Mouse (Mus musculus) lung, adult 2 months (tissue): Measurements from ENCODE around the gene Gm6164. TPM values are rescaled to one million over a fixed set of nuclear protein-coding genes. Genes with fewer than 3 reads are reported as not detected.
"Not testable (repeated sequence)": the region's sequence is repeated elsewhere in the genome, so short reads cannot be mapped to it uniquely, and the experiment has no call there.

Experiments
- DNase-seq: peaks from one replicate; pipeline ENCODE4 v3.0.0; 2022
- H3K4me1 ChIP-seq: fragments of 200-500 bp; 2 replicates; pipeline ENCODE4 v1.6.1; 2011; ENCODE audit warnings: low read length; ENCODE audit not compliant: control insufficient read depth, insufficient read depth
- H3K4me3 ChIP-seq: fragments of 200-500 bp; replicated peaks from 2 replicates; pipeline ENCODE3; 2011; ENCODE audit warnings: low read depth, mild to moderate bottlenecking, control low read depth, low read length; ENCODE audit errors: extremely low read depth
- WGBS: fragments of 180-500 bp; shearing (Covaris S2); methylation state at CpG from one replicate; pipeline ENCODE4 v1.1.7; 2018; 5-methylcytosine and 5-hydroxymethylcytosine counted together
- polyA plus RNA-seq: library from polyadenylated mRNA; depleted of rRNA; stranded (reverse); fragments of >200 nt; gene quantifications from 2 replicates; pipeline ENCODE4 v1.2.3, GENCODE M21; 2012; rRNA removed

The Gm6164 gene
- not detected in 2 replicates for polyA plus RNA-seq

DNA sequence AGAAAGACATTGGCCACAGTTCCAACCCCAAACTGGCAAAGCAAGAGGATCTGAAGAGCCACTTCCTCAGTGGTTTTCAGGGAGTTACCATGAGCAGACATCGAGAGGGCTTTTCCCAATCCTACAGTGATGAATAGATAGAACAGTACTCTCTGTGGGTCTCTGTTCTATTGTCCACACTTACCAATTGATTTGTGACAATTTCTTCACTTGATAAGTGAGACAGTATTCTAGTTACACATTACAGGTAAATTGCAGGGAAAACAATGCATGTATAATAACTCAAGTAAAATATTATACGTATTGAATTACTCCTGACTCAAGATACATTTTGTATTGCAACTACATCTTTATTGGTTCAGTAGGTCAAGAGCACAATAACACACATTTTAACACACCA, at the start of gene Gm6164:
Gene Gm6164 (minus strand): TSS at position 101 of the 400 bp plus-strand sequence.
- no CpG with 5 or more reads among the region's 2 CpGs for WGBS
- not testable (repeated sequence) for H3K4me3 ChIP-seq

DNA sequence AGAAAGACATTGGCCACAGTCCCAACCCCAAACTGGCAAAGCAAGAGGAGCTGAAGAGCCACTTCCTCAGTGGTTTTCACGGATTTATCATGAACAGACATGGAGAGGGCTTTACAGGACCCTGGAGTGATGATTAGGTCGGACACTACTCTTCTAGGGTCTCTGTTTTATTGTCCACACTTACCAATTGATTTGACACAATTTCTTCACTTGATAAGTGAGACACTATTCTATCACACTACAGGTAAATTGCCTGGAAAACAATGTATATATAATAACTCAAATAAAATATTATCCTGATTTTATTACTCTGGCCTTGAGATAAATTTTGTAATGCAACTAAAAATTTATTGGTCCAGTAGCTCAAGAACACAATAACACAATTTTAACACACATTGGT, 28.3 kb upstream of the Gm6164 start, which contains the start of gene Gm4498:
Gene Gm4498 (minus strand): TSS at position 101 of the 400 bp plus-strand sequence.
- DNase-seq, H3K4me1 ChIP-seq, H3K4me3 ChIP-seq: not testable (repeated sequence)
- no CpG with 5 or more reads among the region's 2 CpGs for WGBS

More for the DNA sequence above, at the start of gene Gm6164:
- H3K4me1 ChIP-seq, DNase-seq: not testable (repeated sequence)

DNA sequence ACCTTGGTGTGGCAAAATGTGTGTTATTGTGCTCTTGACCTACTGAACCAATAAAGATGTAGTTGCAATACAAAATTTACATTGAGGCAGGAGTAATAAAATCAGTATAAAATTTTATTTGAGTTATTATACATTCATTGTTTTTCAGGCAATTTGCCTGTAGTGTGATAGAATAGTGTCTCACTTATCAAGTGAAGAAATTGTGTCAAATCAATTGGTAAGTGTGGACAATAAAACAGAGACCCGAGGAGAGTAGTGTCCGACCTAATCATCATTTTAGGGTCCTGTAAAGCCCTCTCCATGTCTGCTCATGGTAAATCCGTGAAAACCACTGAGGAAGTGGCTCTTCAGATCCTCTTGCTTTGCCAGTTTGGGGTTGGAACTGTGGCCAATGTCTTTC, 12.0 kb downstream of the Gm6164 start, which contains the start of gene Vmn1r95:
Gene Vmn1r95 (plus strand): TSS at position 301 of the 400 bp plus-strand sequence.
- not testable (repeated sequence) for DNase-seq, H3K4me1 ChIP-seq, H3K4me3 ChIP-seq
- no CpG with 5 or more reads among the region's 3 CpGs for WGBS

DNA sequence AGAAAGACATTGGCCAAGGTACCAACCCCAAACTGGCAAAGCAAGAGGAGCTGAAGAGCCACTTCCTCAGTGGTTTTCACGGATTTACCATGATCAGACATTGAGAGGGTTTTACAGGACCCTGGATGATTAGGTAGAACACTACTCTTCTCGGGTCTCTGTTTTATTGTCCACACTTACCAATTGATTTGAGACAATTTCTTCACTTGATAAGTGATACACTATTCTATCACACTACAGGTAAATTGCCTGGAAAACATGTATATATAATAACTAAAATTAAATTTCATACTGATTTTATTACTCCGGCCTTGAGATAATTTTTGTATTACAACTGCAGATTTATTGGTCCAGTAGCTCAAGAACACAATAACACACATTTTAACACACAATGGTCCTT, 37.1 kb downstream of the Gm6164 start, which contains the start of gene Vmn1r94:
Gene Vmn1r94 (minus strand): TSS at position 101 of the 400 bp plus-strand sequence.
- not testable (repeated sequence) for H3K4me3 ChIP-seq, DNase-seq, H3K4me1 ChIP-seq
- WGBS: no CpG with 5 or more reads among the region's 3 CpGs

Other genes with a start within 250 kb of the Gm6164 start
- 0.06 and 0.33 TPM in 2 replicates for gene Ceacam20, start 240.2 kb downstream of the Gm6164 start, polyA plus RNA-seq
- not detected in 2 replicates for gene Nlrp9b, start 214.1 kb downstream of the Gm6164 start, polyA plus RNA-seq
- gene Vmn1r91, start 105.9 kb downstream of the Gm6164 start, polyA plus RNA-seq: not detected in 2 replicates
- not detected in 2 replicates for gene Gm16442, start 83.0 kb downstream of the Gm6164 start, polyA plus RNA-seq
- not detected in 2 replicates for gene Vmn1r93, start 66.5 kb downstream of the Gm6164 start, polyA plus RNA-seq
- not detected in 2 replicates for gene Vmn1r94, start 37.2 kb downstream of the Gm6164 start, polyA plus RNA-seq
- not detected in 2 replicates for gene Vmn1r95, start 11.9 kb downstream of the Gm6164 start, polyA plus RNA-seq
- not detected in 2 replicates for gene Gm4498, start 28.2 kb upstream of the Gm6164 start, polyA plus RNA-seq
- not detected in 2 replicates for gene Gm5890, start 57.2 kb upstream of the Gm6164 start, polyA plus RNA-seq
- gene Gm4133, start 128.5 kb upstream of the Gm6164 start, polyA plus RNA-seq: not detected in 2 replicates
- gene Gm5728, start 169.8 kb upstream of the Gm6164 start, polyA plus RNA-seq: not detected in 2 replicates
- gene Vmn1r100, start 212.3 kb upstream of the Gm6164 start, polyA plus RNA-seq: not detected in 2 replicates
- gene Vmn1r101, start 237.0 kb upstream of the Gm6164 start, polyA plus RNA-seq: not detected in 2 replicates